Mouse (Mus musculus): ENCODE measurements around the gene Mmp7.

GRCm38 (mm10) chr9:7678154-7678837 lies 13.6 kb upstream of the Mmp7 start:
- TF ChIP-seq CTCF (IDR thresholded peaks at IDR 0.05; ENCODE audit: low read depth, low read length) (no peak), POLR2A (IDR thresholded peaks at IDR 0.05; ENCODE audit: insufficient read depth, low read length) (no peak)

Data from ES-Bruce4 (cell line).